Mouse (Mus musculus) forebrain, embryonic 15.5 days (tissue): ENCODE measurements around the gene Cnppd1. TPM values are rescaled to one million over a fixed set of nuclear protein-coding genes. Genes with fewer than 3 reads are reported as not detected.
A peak's percentile ranks its signal among the peaks of the same experiment; 100 is the strongest.

ENCODE experiments used
- ATAC-seq: fragments of 200-750 bp; cut with Nextera tagmentation; replicated peaks from 2 replicates; pipeline ENCODE4 v1.8.0; 2017; ENCODE audit warnings: mild to moderate bottlenecking, moderate TSS enrichment, moderate library complexity
- H3K27ac ChIP-seq: fragments of 300-500 bp; sonication (generic); replicated peaks from 2 replicates; pipeline ENCODE4 v1.5.1; 2015; ENCODE audit warnings: mild to moderate bottlenecking, inconsistent platforms
- H3K27me3 ChIP-seq: fragments of 300-500 bp; sonication (generic); 2 replicates; pipeline ENCODE4 v1.6.1; 2015; ENCODE audit warnings: inconsistent platforms
- H3K36me3 ChIP-seq: fragments of 300-500 bp; sonication (generic); 2 replicates; pipeline ENCODE4 v1.6.1; 2015; ENCODE audit warnings: mild to moderate bottlenecking, inconsistent platforms
- H3K4me1 ChIP-seq: fragments of 300-500 bp; sonication (generic); 2 replicates; pipeline ENCODE4 v1.6.1; 2015; ENCODE audit warnings: inconsistent platforms
- H3K4me2 ChIP-seq: fragments of 300-500 bp; sonication (generic); replicated peaks from 2 replicates; pipeline ENCODE4 v1.6.1; 2015; ENCODE audit warnings: mild to moderate bottlenecking, inconsistent platforms
- H3K4me3 ChIP-seq: fragments of 300-500 bp; sonication (generic); 2 replicates; pipeline ENCODE4 v1.5.1; 2015; ENCODE audit warnings: mild to moderate bottlenecking, inconsistent platforms
- H3K9ac ChIP-seq: fragments of 300-500 bp; sonication (generic); replicated peaks from 2 replicates; pipeline ENCODE4 v1.6.1; 2015; ENCODE audit warnings: mild to moderate bottlenecking, inconsistent platforms
- H3K9me3 ChIP-seq: fragments of 300-500 bp; sonication (generic); 2 replicates; pipeline ENCODE4 v1.6.1; 2016; ENCODE audit warnings: inconsistent platforms
- WGBS: fragments of 180-500 bp; shearing (Covaris S2); methylation state at CpG from one replicate; pipeline ENCODE4 v1.1.7; 2015; ENCODE audit warnings: mixed read lengths; 5-methylcytosine and 5-hydroxymethylcytosine counted together
- polyA plus RNA-seq: library from polyadenylated mRNA; unstranded; fragments of >200 nt; fragmentation: Nextera tagmentation; extraction: Ambion mirVana; gene quantifications from 2 replicates; pipeline ENCODE4 v1.2.1, GENCODE M21; 2015

Gene Cnppd1
- 55.5 and 57.9 TPM in 2 replicates for polyA plus RNA-seq

DNA sequence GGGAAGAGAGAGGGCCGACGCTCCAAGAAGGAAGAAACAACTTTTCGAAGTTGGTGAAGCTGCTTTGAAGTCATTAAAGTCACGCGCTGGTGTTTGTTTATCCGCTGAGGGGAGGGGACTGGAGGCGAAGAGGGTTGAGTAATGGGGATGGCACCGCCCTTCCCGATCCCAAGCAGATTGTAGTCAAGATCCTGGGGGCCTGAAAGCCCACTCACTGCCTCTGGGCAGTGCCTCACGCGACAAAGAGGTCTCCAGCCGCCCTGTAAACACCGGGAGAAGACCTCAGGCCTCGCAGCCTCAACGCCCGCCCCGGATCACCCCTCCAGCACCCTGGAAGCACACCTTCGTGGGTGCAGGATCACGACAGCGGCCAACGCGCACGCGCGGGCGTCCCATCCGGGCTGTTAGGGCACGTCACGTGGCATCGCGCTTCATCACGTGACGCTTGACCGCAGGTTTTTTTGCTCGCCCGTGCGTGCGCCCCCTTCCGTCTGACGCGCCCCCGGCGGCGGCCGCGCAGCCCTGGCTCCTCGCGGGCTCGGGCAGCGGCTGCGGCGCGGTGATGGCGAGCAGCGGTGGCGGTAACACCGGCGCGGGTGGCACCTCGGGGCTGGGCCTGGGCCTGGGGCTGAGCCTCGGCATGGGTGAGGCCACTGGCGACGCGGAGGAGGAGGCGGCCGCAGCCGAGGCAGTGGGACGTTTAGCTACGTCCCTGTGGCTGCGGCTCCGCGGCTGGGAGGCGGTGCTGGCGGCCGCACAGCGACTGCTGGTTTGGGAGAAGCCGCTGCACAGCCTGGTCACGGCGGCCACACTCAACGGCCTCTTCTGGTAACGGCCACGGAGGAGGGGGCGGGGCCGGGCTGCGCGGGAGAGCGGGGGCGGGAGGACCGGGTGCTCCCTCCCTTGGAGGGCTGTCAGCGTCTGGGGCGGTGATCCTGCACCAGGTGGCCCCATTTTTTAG, at the start of gene Cnppd1, which contains the start of gene Retreg2:
TSS of gene Cnppd1 (minus strand) at position 411 of the 961 bp plus-strand sequence.
TSS of gene Retreg2 (plus strand) at position 478 of the 961 bp plus-strand sequence.
- peak within 1 kb of the TSS; percentile 98 for H3K27ac ChIP-seq
- H3K27me3 ChIP-seq, result no peaks in the 10 kb centered on the region
- H3K9me3 ChIP-seq, result no peaks in the 10 kb centered on the region
- ATAC-seq, result peak; percentile 91
- H3K4me1 ChIP-seq, result peaks cover 32% of the 10 kb centered on the region
- under 1% methylated on average over 91 of the region's 91 CpGs for WGBS
- H3K9ac ChIP-seq, result peak within 1 kb of the TSS; percentile 96
- peaks cover 47% of the 10 kb centered on the region for H3K36me3 ChIP-seq
- H3K4me2 ChIP-seq, result peak within 1 kb of the TSS; percentile 89
- H3K4me3 ChIP-seq, result peak within 1 kb of the TSS; percentile 90

DNA sequence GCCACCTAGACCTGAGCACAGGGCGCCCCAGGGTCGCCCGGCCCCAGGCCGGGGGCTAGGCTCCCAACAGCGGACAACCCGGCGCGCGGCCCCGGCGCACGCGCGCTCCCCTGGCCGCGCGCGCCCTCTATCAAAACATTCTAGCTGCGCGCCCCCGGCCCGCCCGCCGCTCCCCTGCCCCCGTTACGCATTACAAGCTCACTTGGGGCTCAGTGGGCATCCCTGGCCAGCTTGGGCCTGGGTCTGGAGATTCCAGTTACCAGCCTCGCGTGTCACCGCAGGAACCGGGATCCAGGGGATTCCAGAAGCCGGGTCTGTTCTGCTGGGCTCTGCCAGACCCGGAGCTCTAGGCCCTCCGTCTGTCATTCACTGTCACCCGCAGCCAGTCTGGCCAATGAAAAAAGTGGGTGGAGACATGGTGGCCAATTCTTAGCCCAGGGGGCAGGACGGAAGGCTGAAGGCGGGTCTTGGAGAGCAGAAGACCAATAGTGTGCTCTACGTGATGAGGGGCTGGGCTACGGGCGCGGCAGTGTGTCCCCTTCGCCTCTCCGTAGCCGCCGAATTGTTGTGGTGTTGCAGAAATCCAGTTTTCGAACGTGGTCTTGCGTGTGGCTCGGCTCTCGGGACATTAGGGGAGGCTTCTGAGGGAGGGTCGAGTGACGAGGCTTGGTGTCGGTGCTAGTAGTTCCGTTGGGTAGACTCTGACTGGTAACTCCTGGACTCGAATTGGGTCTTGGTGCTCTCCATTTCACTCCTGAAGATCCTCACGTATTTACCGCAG, 49.3 kb upstream of the Cnppd1 start, which contains the start of the genes Ankzf1 and Atg9a:
TSS of gene Ankzf1 (plus strand) at position 530 of the 781 bp plus-strand sequence.
TSS of gene Atg9a (minus strand) at position 575 of the 781 bp plus-strand sequence.
- no peaks in the 10 kb centered on the region for H3K9me3 ChIP-seq
- peak within 1 kb of the TSS; percentile 79 for H3K4me3 ChIP-seq
- peak; percentile 100 for ATAC-seq
- no peaks in the 10 kb centered on the region for H3K27me3 ChIP-seq
- peak within 1 kb of the TSS; percentile 94 for H3K27ac ChIP-seq
- H3K4me2 ChIP-seq, result peak within 1 kb of the TSS; percentile 94
- H3K9ac ChIP-seq, result peak within 1 kb of the TSS; percentile 90
- WGBS, result under 1% methylated on average over 54 of the region's 56 CpGs
- peaks cover 24% of the 10 kb centered on the region for H3K4me1 ChIP-seq
- H3K36me3 ChIP-seq, result peaks cover 38% of the 10 kb centered on the region

DNA sequence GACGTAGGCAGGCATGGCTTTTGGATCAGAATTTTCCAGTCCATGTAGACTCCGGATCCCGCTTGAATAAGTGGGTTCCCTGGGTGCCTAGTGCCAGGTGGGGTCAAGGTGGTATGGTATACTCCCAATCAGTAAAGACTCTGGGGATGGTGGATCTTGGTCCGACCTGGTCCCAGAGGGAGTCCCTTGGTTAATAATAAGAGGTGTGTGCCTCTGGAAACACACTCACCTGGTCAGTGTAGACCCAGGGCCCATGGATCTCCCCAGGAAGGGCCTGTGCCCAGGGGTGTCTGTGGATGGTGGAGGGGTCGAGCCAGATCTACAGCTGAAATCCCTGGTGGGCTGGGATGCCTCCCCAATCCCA, 48.7 kb upstream of the Cnppd1 start:
- ATAC-seq, result no peak
- Histone ChIP-seq H3K4me3 (peak overlapping the region; percentile 79), H3K27ac (peak overlapping the region; percentile 94), H3K36me3 (peaks cover 37% of the 10 kb centered on the region), H3K4me1 (peaks cover 24% of the 10 kb centered on the region), H3K4me2 (peak overlapping the region; percentile 94), H3K9ac (peak overlapping the region; percentile 90), H3K9me3 (no peaks in the 10 kb centered on the region), H3K27me3 (no peaks in the 10 kb centered on the region)
- 40% methylated on average over 5 of the region's 5 CpGs for WGBS

DNA sequence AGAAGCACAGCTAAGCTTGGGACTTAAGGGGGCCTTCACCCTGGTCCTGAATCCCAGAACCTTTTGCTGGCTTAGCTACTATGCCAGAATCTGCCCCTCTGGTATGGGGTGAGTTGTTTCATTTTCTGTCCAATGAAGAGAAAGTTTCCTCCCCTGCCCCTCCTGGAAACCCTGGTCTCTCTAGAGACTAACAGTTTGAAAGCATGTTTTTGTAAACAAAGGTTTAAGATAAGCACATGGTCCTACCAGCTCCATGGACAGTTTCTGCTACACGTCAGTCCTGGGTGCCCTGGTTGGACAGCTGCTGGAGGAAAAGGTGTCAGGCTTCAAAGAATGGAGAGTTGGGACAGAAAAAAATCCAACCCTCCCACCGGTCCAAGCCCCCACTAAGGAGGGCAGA, 48.1 kb upstream of the Cnppd1 start:
- Histone ChIP-seq H3K4me2 (peak overlapping the region; percentile 94), H3K4me1 (peaks cover 24% of the 10 kb centered on the region), H3K9ac (no peak overlapping the region), H3K4me3 (peak overlapping the region; percentile 79; the same call in 1 of the 2 replicates), H3K36me3 (peaks cover 37% of the 10 kb centered on the region), H3K27me3 (no peaks in the 10 kb centered on the region), H3K9me3 (no peaks in the 10 kb centered on the region), H3K27ac (no peak overlapping the region)
- ATAC-seq, result no peak
- WGBS, result 79% methylated on average over 2 of the region's 2 CpGs

DNA sequence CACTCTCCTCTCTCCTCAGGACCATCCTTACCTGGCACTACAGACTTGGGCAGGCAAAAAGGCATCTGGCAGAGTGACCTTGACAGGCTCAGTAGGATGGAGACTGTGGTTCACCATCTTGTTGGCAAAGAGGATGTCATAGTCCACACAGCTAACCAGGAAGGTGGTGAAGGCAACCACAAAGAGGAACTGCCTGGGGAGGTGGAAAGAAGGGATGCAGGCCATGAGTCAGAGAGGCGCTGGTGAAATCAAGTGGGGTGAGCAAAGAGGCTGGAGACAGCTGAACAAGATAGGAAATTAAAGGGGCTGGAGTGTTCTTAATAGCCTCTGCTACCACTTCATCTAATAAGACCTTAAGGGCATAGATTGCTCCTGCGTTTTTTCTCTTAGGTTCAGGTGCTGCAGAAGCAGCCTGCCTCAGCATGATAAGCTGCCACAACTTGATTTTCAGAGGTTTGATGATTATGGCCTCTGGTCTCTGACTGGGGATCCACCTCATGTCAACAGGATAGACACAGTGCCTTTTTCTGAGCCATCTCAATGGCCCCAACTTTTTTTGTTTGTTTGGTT, 45.5 kb upstream of the Cnppd1 start:
- WGBS, result 85% methylated on average over 2 of the region's 2 CpGs
- ATAC-seq, result no peak
- Histone ChIP-seq H3K27me3 (no peaks in the 10 kb centered on the region), H3K4me1 (peaks cover 20% of the 10 kb centered on the region), H3K9me3 (no peaks in the 10 kb centered on the region), H3K36me3 (peaks cover 55% of the 10 kb centered on the region), H3K4me3 (no peak overlapping the region), H3K4me2 (no peak overlapping the region), H3K9ac (no peak overlapping the region), H3K27ac (no peak overlapping the region)

DNA sequence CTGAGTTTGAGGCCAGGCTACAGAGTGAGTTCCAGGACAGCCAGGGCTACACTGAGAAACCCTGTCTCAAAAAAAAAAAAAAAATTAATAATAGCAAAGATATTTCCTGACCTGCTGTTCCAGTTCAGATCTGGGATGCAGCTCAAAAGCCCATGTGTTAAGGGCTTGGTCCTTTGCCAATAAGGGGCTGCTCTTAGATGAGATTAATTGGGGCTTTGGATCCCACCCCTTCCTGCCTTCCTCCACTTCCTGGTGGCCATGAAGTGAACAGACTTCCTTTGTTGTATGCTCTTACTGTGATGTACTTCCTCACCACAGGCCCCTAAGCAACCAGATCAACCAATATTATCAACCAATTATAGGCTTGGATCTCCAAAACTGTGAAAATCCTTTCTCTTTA, 44.6 kb upstream of the Cnppd1 start:
- no peak for ATAC-seq
- no peaks in the 10 kb centered on the region for H3K27me3 ChIP-seq
- peaks cover 14% of the 10 kb centered on the region for H3K4me1 ChIP-seq
- no peaks in the 10 kb centered on the region for H3K9me3 ChIP-seq
- H3K9ac ChIP-seq, result no peak overlapping the region
- no peak overlapping the region for H3K27ac ChIP-seq
- no peak overlapping the region for H3K4me2 ChIP-seq
- H3K4me3 ChIP-seq, result no peak overlapping the region
- peaks cover 62% of the 10 kb centered on the region for H3K36me3 ChIP-seq

DNA sequence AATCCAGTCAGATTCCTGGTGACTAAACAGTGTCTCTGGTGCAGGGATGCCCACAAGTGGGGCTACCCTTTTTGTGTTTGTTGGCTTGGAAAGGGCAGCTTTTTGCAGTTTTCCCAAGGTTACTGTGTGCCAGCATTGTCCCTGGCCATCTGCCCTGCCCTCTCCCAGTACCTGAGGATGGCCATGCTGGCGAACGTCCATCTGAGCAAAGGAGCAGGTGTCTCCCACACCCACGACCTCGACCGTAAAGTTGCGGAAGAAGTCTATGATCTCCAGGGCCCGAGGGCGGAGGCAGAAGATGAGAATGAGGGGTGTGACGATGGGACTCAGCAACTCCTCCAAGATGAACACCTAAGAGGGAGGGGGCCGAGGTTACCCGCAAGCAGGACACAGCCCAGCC, 43.0 kb upstream of the Cnppd1 start:
- H3K9me3 ChIP-seq, result no peaks in the 10 kb centered on the region
- H3K4me2 ChIP-seq, result no peak overlapping the region
- no peaks in the 10 kb centered on the region for H3K27me3 ChIP-seq
- H3K9ac ChIP-seq, result no peak overlapping the region
- H3K36me3 ChIP-seq, result peaks cover 63% of the 10 kb centered on the region
- 93% methylated on average over 11 of the region's 11 CpGs for WGBS
- peaks cover 10% of the 10 kb centered on the region for H3K4me1 ChIP-seq
- no peak overlapping the region for H3K4me3 ChIP-seq
- ATAC-seq, result no peak
- H3K27ac ChIP-seq, result no peak overlapping the region

DNA sequence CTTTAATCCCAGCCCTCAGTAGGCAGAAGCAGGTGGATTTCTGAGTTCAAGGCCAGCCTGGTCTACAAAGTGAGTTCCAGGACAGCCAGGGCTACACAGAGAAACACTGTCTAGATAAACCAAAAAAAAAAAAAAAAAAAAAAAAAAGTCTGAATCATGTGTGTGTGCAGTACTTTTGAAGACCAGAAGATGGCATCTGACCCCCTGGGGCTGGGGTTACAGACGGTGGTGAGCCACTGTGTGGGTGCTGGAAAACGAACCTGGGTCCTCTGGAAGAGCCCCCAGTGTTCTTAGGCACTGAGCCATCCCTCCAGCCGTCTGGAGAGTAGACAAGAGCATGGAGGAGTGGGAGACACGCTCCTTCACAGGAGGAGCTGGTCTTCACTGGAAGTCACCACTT, 39.6 kb upstream of the Cnppd1 start:
- Histone ChIP-seq H3K4me1 (peaks cover 30% of the 10 kb centered on the region), H3K27ac (no peak overlapping the region), H3K9ac (no peak overlapping the region), H3K4me3 (no peak overlapping the region), H3K4me2 (no peak overlapping the region), H3K27me3 (no peaks in the 10 kb centered on the region), H3K9me3 (no peaks in the 10 kb centered on the region), H3K36me3 (peaks cover 51% of the 10 kb centered on the region)
- ATAC-seq, result no peak
- 69% methylated on average over 4 of the region's 4 CpGs for WGBS

DNA sequence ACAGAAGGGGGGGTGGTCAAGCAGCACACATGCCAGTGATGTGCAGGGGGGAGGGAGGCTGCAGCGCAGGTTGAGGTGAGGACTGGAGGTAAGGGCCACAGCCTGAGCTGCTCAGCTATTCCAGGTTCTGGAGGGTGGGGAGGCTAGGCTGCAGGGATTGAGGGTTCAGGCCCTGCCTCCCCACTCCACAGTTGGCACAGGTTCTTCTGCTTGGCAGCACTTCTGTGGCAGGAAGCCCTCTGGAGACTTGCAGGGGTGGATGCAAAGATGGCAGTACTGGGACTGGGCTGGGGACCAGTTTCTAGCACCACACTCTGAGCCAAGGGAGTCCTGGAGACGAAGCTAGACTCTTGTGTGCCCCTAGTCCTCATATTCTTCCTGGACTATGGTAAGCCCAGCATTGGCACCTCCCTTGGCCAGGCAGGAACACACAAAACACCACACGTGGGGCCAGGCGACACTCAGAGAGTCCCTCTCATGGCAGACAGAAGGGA, 38.9 kb upstream of the Cnppd1 start:
- H3K36me3 ChIP-seq, result peaks cover 47% of the 10 kb centered on the region
- H3K4me2 ChIP-seq, result no peak overlapping the region
- peaks cover 30% of the 10 kb centered on the region for H3K4me1 ChIP-seq
- no peak overlapping the region for H3K4me3 ChIP-seq
- 84% methylated on average over 4 of the region's 4 CpGs for WGBS
- no peaks in the 10 kb centered on the region for H3K9me3 ChIP-seq
- H3K27me3 ChIP-seq, result no peaks in the 10 kb centered on the region
- ATAC-seq, result no peak
- no peak overlapping the region for H3K9ac ChIP-seq
- H3K27ac ChIP-seq, result no peak overlapping the region

DNA sequence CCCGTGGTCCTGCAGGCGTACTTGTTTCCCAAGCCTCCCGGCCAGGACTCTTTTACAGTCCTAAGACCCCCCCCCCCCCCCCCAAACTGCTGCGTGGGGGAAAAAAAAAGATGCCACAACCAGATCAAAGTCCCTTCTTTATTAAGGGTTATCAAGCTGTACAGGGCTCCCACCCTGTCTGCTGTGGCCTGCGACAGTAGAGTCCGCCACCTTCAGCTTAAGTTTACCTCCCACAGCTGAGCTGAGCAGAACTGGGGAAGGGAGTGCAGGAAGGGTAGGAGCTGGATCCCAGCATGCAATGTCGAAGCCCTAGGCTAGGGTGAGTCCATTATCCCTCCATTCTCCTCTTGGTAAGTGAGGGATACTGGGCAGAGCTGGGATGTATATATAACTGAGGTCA, 38.2 kb upstream of the Cnppd1 start:
- Histone ChIP-seq H3K4me3 (peak overlapping the region; percentile 56), H3K9me3 (no peaks in the 10 kb centered on the region), H3K4me2 (peak overlapping the region; percentile 99), H3K9ac (peak overlapping the region; percentile 22), H3K27me3 (no peaks in the 10 kb centered on the region), H3K27ac (0 out of 2 replicates have a peak overlapping the region, but pooled peaks have one; percentile 71), H3K4me1 (peaks cover 30% of the 10 kb centered on the region), H3K36me3 (peaks cover 48% of the 10 kb centered on the region)
- peak; percentile 3; the same call in 1 of the 2 replicates for ATAC-seq
- WGBS, result 26% methylated on average over 7 of the region's 7 CpGs

DNA sequence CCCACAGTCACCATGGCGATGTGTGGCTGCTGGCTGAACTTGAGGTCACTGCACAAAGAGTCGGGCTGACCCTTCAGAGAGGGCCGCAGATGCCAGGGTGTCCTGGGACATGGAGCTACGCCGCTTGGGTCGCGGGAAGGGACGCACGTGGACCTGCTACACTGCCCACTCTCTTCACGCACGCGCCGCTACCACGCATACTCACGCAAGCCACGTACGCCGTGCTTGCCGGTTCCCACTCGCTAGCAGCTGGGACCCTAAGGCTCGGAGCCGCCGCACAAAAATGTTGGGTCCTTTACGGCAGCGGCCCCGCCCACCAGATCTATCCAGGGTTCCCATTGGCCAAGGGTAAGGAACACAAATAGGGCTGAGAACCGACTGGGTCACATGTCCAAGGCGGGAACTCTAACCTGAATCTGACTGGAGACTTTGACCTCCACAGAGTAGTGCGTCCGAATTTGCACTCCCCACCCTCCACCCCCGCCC, 37.6 kb upstream of the Cnppd1 start, which contains the start of gene Abcb6:
TSS of gene Abcb6 (minus strand) at position 288 of the 486 bp plus-strand sequence.
- Histone ChIP-seq H3K9ac (peak within 1 kb of the TSS; percentile 59), H3K4me1 (peaks cover 30% of the 10 kb centered on the region), H3K4me2 (peak within 1 kb of the TSS; percentile 99), H3K27me3 (no peaks in the 10 kb centered on the region), H3K27ac (peak within 1 kb of the TSS; percentile 71), H3K4me3 (peak within 1 kb of the TSS; percentile 56), H3K36me3 (peaks cover 48% of the 10 kb centered on the region), H3K9me3 (no peaks in the 10 kb centered on the region)
- ATAC-seq, result peak; percentile 94
- under 1% methylated on average over 31 of the region's 31 CpGs for WGBS
